In genomic region chr6:85302326-85303055, GRCm38 (mm10) we compare ENCODE assay signal across 8 mouse cellular contexts. TPM values are rescaled to one million over a fixed set of nuclear protein-coding genes. Genes with fewer than 3 reads are reported as not detected.
DNase-seq lines count a peak whose midpoint lies in the region; ATAC-seq lines count a peak whose summit lies in the region.

No protein-coding gene starts in this region.

- no peaks in the 10 kb centered on the region for H3K27me3 ChIP-seq in kidney, embryonic 16.5 days (ENCODE audit: insufficient read depth, low read length)
- no peaks in the 10 kb centered on the region for H3K27me3 ChIP-seq in limb, embryonic 13.5 days

- H3K9ac ChIP-seq in kidney, embryonic 16.5 days (replicated peaks; ENCODE audit: low read length) = no peak overlapping the region
- H3K9ac ChIP-seq in limb, embryonic 13.5 days = no peak overlapping the region

- 0 out of 2 replicates have a peak, but pooled peaks cover 3% of the 10 kb centered on the region for H3K36me3 ChIP-seq in kidney, embryonic 16.5 days (ENCODE audit: insufficient read depth, low read length)
- H3K36me3 ChIP-seq in limb, embryonic 13.5 days = no peaks in the 10 kb centered on the region

- peak overlapping the region; percentile 57 for H3K27ac ChIP-seq in kidney, embryonic 16.5 days (ENCODE audit: low read length)
- peak overlapping the region; percentile 86 for H3K27ac ChIP-seq in limb, embryonic 13.5 days

- H3K9me3 ChIP-seq in kidney, embryonic 16.5 days (ENCODE audit: low read length) = 0 out of 2 replicates have a peak, but pooled peaks cover 5% of the 10 kb centered on the region
- H3K9me3 ChIP-seq in limb, embryonic 13.5 days = no peaks in the 10 kb centered on the region

- 66% methylated on average over 3 of the region's 3 CpGs for WGBS in kidney, embryonic 16.5 days
- 34% methylated on average over 3 of the region's 3 CpGs for WGBS in limb, embryonic 13.5 days

- peaks cover 7% of the 10 kb centered on the region for H3K4me1 ChIP-seq in kidney, embryonic 16.5 days (ENCODE audit: insufficient read depth, low read length)
- H3K4me1 ChIP-seq in limb, embryonic 13.5 days = peaks cover 14% of the 10 kb centered on the region

- DNase-seq in adrenal gland, postnatal 14 days = peak; percentile 62
- DNase-seq in adrenal gland, postnatal 4 days (ENCODE audit: low spot score in 2 of 2) = no peak
- DNase-seq in cerebellum, postnatal 10 days = peak; percentile 91 to 95
- peak; percentile 5 to 37 for DNase-seq in gastrocnemius, adult 8-10 months (ENCODE audit: low spot score in 2 of 2)
- DNase-seq in right cerebral cortex, adult 2 months (ENCODE audit: low spot score in 2 of 2) = peak; percentile 37 to 53
- no peak for DNase-seq in spleen, adult 18-20 months

- no peak overlapping the region for H3K4me3 ChIP-seq in kidney, embryonic 16.5 days (ENCODE audit: low read length)
- no peak overlapping the region for H3K4me3 ChIP-seq in limb, embryonic 13.5 days

- H3K4me2 ChIP-seq in kidney, embryonic 16.5 days (replicated peaks; ENCODE audit: low read depth, low read length) = no peak overlapping the region
- no peak overlapping the region; the same call in 1 of the 2 replicates for H3K4me2 ChIP-seq in limb, embryonic 13.5 days (replicated peaks)

- 0 out of 2 replicates have a peak, but pooled peaks have one; percentile 19 for ATAC-seq in kidney, embryonic 16.5 days (ENCODE audit: low FRiP score, low TSS enrichment)
- ATAC-seq in limb, embryonic 13.5 days (ENCODE audit: low FRiP score, low read depth) = peak; percentile 91

RNA-seq across cellular contexts. Expression of gene Sfxn5, which starts 30.7 kb away (rescaled TPM):
- total RNA-seq in adrenal gland, postnatal 14 days (2021) = 21.7 and 31.8 TPM in 2 replicates
- total RNA-seq in adrenal gland, postnatal 4 days (2021) = 10 to 100 TPM; 11.8 to 12.7 TPM
- 1 to 10 TPM; 4.2 to 6.0 (median 5.5) TPM for total RNA-seq in gastrocnemius, adult 8-10 months (2022)
- 9.2 and 13.8 TPM in 2 replicates for polyA plus RNA-seq in kidney, embryonic 16.5 days (2015; fragmentation: Nextera tagmentation; extraction: Ambion mirVana)
- 8.9 and 10.1 TPM in 2 replicates for polyA plus RNA-seq in limb, embryonic 13.5 days (2015; fragmentation: Nextera tagmentation; extraction: Ambion mirVana)

Comparison
In these comparisons a context has a peak if more than half of its experiments do, and no peak if none do; other contexts are left out.
1. DNase-seq: peak in adrenal gland, postnatal 14 days (single experiment), cerebellum, postnatal 10 days (2 of 2), gastrocnemius, adult 8-10 months (2 of 2) and right cerebral cortex, adult 2 months (2 of 2); none in adrenal gland, postnatal 4 days (0 of 2) and spleen, adult 18-20 months (0 of 2).